Mouse (Mus musculus) layer of hippocampus, adult 9-11 months (tissue): ENCODE results near the gene Cpne7.
A peak's percentile ranks its signal among the peaks of the same experiment; 100 is the strongest.

Experiments
- DNase-seq: peaks from one replicate; pipeline ENCODE4 v3.0.0; 2022

Cpne7 gene

DNA sequence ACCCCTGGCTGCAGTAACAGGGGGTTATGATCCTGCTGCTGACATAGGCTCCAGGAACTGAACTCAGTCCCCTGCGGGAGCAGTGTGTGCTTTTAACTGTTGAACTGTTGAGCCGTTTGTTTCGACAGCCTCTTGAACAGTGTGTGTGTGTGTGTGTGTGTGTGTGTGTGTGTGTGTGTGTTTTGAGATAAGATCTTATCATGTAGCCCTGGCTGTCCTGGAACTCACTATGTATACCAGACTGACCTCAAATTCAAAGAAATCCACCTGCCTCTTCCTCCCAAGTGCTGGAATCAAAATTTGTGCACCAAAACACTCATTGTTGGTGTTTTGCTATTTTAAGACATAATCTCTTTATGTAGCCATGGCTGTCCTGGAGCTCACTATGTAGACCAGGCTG lies 2.5 kb upstream of the Cpne7 start:
- no peak for DNase-seq

DNA sequence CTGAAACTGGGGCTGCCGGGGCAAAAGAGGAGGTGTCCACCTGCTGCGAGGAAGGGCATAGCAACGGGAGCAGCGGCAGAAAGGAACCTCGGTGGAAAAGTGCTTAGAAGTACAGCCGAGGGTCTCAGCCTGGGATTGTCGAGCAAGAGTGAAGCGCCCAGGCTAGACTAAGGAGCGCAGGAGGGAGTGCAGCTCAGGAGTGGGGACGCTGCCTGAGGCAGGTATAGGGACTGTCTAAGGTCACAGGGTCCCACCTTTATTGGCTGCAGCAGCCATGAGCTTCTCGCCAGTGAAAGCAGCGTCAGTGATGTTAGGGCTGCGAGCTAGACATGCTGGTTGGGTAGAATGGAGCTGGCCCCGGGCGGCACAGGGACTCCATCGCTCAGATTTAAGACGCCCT lies 570 bp downstream of the Cpne7 start:
- DNase-seq: no peak

DNA sequence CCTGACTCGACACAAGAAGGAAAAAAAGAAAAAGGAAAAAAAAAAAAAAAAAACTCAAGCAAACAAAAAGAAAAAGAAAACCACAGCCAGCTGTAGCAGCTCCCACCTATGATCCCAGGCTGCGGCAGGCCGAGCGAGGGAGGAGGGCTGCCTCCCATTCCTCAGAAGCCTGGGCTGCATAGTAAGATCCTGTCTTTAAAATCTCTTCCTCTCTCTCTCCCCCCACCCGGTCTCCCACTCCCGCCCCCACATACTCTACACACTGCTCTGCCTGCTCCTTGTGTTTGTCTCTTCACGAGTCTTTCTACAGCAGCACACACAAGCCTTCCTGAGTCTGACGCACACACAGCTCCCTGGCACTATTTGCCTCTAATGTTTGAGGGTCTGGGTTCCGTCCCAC lies 4.9 kb downstream of the Cpne7 start:
- no peak for DNase-seq

- no peak for DNase-seq
Measured at GRCm38 (mm10) chr8:123122670-123123069, 5.5 kb downstream of the Cpne7 start.

DNA sequence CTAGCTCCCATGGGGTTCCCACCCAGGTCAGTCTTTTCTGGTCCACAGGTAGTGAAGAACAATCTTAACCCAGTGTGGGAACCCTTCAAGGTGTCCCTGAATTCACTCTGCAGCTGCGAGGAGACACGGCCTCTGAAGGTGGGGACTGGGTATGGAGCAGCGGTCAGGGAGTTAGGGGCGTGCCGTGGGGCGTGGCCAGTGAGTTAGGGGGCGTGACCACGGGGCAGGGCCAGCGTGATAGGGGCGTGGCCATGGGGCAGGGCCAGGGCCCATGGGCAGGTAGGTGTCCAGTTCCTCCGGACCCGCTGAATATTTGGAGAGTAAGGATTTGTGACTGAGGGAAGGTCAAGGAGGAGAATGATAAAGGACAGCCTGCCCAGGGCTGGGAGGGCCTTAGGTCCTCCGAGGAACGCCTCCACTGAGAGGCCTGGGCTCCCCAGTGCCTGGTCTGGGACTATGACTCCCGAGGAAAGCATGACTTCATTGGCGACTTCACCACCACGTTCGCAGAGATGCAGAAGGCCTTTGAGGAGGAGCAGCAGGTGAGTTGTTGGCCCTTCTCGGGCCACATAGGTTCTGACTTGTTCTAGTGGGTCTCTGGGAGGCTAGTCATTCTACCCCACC lies 9.1 kb downstream of the Cpne7 start:
- DNase-seq: no peak

DNA sequence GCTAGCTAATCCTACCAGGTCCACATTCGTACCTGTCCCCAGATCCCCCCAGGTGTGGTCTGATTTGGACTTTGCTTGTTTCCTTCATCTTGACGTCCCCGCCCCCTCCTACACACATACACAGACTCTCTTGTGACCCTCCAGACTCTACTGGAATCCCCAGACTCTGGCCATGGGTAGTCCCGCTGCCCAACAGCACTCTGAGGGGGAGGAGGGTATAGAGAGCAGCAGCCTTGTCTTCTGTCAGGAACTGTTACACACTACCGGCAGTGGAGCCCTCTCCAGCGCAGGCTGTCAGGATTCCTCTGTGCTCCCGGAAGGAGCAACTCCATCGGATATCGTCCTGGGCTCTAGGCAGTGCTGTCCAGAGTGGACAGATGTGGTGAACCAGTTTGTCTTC lies 13.9 kb downstream of the Cpne7 start:
- DNase-seq: no peak

DNA sequence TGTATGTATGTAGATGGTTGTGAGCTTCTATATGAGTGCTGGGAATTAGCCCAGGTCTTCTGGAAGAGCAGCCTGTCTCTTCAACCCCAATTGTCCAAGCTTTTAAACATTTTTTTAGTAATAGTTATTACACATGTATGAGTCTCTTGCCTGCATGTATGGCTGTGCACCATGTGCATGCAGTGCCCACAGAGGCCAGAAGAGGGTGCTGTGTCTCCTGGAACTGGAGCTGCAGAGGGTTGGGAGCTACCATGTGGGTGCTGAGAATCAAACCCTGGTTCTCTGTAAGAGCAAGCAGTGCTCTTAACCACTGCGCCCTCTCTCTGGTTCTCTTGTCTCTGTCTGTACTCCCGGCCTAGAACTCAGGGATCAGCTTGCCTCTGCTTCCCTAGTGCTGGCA lies 15.8 kb downstream of the Cpne7 start:
- no peak for DNase-seq

GRCm38 (mm10) chr8:123134149-123134713 lies 17.1 kb downstream of the Cpne7 start:
- DNase-seq: no peak

DNA sequence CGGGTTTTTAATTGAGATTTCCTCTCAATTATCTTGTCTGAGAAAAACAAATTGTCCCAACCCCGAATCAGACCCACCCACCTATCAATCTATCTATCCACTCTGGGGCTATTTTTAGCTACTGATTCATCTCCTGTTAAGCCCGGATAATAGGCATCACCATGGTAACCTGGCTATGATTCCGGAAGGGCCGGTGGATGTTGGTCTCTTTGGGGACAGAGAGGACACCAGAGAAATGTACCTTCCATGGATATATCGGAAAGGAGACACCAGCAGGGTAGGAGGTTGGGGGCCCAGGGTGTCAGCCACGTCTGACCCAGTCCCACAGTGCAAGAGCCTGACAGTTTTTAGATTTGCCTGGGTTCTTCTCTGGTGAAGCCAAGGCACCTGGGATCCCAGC lies 18.2 kb downstream of the Cpne7 start:
- DNase-seq: peak; percentile 42

- DNase-seq: no peak
Measured at GRCm38 (mm10) chr8:123135806-123136205, 18.6 kb downstream of the Cpne7 start.

DNA sequence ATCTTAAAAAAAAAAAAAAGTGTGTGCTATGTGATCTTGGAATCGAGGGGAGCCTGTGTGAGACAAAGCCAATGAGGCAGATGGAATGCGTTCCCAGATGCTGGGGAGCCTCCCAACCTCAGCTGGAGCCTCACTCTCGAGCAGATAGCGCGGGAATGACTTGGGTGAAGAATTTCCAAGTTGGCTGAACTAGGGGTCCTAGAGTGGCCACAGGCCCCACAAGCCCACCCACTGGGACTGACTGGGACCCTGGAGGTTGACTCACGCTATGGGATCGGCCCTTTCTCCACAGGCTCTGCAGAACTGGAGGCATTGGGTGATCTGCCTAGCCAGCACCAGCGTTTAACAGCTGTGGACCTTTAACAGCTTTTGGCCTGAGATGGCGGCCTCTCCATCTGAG lies 19.1 kb downstream of the Cpne7 start:
- DNase-seq: no peak

DNA sequence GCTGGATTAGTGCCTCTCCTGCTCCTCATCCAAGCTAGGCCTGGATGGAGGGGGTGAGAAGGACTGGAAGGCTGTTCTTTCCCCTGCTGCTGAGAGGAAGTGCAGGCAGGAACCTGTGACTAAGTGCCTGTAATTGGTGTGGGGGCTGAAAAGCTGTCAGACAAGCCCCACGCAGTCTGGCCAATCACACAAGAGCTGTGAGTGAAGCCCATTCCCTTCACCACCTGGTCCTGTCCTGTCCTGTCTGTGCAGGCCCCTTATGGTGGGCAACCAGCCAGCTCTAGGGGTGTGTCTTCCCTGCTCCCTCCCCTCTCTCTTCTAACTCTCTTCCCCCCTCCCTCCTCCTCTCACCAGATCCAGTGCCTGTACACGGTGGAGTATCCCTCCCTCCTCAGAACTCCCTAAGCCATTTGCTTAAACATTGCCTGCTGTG lies 20.5 kb downstream of the Cpne7 start:
- DNase-seq: peak; percentile 87

GRCm38 (mm10) chr8:123138741-123139140 lies 21.6 kb downstream of the Cpne7 start:
- no peak for DNase-seq

DNA sequence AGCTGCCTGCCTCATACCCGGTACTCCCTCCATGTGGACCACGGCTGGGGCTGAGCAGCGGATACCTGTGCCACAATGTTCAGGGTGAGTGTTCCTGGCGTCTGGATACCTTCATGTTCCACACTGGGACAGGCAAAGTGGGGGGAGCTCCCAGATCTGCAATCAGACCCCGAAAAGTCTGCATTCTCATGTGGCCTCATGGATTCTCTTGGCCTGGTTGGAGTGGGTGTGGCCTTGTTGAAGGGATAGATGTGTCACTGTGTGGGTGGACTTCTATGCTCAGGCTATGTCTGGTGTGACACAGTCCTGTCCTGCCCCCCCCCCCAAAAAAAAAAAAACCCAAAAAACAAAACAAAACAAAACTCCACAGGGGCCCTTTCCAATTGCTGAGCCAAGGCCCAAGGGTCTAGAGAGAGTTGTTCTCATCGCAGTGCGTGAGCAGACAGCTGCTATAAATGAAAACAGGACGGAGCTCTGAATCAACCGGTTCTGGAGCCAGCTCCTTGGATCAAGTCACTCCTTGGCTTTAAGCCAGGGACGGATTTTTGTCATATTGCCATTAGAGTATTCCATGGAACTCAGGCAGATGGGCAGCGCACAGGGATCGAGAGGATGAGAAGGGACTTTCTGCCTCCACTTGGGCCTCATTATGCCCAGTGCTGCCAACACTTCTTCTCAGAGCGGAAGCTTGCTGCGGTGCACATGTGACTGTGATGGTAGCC lies 24.7 kb downstream of the Cpne7 start:
- DNase-seq: peak; percentile 74

DNA sequence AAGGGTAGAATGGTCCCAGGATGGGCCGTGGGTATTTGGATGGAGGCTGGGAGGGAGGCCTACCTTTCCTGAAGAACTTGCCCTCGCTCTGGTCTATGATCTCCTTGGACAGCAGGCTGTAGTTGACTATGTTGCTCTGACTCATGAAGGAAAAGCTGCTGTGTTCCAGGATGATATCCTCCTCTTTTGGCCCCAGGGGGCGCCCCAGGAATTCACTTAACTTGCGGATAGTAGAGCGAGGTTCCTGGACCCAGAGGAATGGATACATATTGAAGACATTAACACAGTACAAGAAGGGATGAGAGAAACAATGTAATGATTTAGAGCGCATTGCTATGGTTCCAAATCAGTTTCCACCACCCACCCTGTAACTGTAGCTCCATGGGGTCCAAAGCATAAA lies 28.1 kb downstream of the Cpne7 start:
- no peak for DNase-seq

DNA sequence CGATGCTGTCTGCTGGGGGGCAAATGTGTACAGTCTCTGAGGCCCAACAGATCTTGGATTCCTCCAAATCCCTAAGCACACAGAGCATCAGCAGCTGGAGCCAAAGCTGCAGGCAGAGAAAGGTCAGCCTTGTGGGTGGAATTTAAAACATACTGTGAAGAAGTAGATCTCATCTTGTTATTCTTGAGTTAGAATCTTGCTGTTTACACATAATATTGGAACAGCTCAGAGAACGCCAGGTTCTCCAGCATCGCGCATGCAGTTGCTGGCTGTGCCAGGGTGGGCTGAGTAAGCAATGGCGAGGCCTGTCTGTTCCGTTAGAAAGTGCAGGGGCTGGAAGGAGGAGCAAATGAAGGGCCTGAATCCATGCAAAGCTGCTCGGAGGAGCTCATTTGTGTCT lies 29.2 kb downstream of the Cpne7 start:
- peak; percentile 78 for DNase-seq

- DNase-seq: peak; percentile 56
Measured at GRCm38 (mm10) chr8:123150737-123151171, 33.6 kb downstream of the Cpne7 start.

DNA sequence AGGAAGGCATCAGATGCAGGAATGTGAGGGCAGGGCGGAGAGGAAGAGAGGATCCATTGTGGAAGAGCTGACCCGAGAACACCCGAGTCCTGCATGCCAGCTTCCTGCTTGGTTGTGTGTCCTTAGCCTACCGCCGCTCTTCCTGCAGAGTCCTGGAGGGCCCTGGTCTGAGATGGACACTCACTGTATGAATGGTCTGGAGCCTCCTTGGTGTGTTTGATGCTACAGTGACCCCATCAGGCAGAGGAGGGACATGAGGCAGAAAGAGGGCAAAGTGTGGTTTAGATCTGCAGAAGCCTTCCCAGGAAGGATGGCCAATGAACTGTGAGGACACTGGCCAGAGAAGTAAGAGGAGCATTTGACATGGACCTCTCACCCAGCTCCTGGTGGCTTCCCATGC lies 38.0 kb downstream of the Cpne7 start:
- DNase-seq: no peak

DNA sequence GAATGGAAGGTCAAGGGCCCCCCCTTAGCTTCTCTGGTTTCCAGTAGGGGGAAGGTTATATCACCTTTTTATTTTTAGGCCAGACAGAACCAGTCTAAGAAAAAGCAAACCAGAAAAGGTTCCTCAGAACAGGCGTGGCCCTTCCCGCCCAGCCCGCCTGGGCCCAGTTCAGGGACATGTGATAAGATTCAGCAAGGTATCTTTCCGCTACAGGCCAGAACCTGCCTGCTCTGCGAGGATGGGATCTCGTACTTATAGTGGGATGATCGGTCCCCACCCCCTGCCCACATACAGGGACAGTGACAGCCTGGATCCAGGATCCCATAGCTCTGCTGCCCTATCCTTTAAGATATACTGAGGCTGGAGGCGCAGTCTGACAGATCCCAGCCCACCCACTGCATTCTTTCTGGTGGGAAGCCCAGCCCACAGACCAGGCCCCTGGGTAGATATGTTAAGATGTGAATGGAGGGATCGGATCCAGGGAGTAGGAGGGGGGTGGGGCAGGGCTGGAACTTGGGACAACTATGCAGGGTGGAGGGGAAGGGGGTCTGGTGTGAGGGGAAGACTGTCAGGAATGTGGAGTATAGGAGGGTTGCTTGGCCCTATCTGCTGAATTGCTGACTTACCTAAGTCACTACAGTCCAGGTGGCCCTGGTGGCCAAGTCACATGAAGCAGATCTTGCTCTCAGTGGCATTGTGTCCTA lies 39.0 kb downstream of the Cpne7 start:
- DNase-seq: no peak

DNA sequence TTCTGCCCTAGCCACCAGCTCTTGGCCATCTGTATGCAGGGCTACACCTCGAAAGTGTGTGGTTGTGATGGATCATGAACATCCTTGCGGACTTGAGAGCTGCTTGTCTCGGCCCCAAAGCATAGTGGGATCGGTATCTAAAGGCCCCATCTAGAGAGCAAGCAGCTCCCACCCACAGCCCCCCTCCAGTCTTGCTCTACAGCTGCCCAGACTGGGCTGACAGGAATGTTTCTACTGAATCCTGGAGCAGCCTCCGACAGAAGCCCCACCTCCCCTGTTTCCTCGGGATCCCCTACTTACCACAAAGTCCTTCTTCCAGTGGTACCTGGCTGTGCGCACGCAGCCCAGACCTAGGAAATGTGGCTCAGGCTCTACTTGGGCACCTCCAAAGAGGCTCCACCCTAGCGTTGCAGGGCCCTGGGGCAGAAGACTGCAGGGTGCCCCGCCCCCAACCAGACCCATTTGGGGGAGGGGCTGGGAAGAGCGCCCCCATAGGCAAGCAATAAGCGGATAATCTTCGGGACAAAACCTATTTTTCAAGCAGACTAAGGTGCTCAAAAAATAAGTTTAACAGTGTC lies 40.8 kb downstream of the Cpne7 start, which contains the start of gene Sult5a1:
TSS of gene Sult5a1 (minus strand) at position 428 of the 578 bp plus-strand sequence.
- no peak for DNase-seq

DNA sequence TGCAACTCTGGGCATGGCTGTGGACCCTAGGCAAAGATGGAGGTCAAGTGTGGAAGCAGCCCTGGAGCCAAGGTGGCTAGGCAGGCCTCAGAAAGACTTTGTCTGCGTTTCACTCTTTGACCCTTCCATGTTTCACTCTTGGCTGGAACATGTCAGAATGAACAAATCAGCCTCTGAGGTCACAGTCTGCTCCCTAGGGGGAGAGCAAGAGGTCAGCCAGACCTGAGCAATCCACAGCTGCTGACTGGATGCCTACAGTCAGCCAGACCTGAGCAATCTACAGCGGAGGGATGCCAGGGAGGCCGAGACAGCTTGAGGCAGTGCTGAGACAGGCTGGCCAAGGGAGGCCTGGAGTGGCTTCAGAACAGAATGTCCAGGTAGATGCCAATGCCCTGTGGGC lies 64.2 kb downstream of the Cpne7 start:
- no peak for DNase-seq
